Mouse (Mus musculus): Measurements from ENCODE around the gene C1qtnf9. TPM values are rescaled to one million over a fixed set of nuclear protein-coding genes. Genes with fewer than 3 reads are reported as not detected.

C1qtnf9 gene
- total and polyA plus RNA-seq, 3 experiments = not detected

- no peaks in the 10 kb centered on the region for H3K4me1 ChIP-seq (ENCODE audit: control insufficient read depth in 1 of 2, insufficient read depth in 2 of 2, low read length in 2 of 2)
- no peak overlapping the region for H3K27ac ChIP-seq (ENCODE audit: control insufficient read depth, low read depth, low read length)
- peaks cover 1 to 5% of the 10 kb centered on the region in 2 experiments; a peak in 3 of 4 replicates for H3K27me3 ChIP-seq (ENCODE audit: control insufficient read depth in 1 of 2, insufficient read depth in 2 of 2, low read length in 2 of 2)
- no peak for DNase-seq (ENCODE audit: low read depth, low spot score)
- TF ChIP-seq CTCF (IDR thresholded peaks at IDR 0.05 in 2 of 3, conservative IDR thresholded peaks at IDR 0.05 in 1 of 3; ENCODE audit: control insufficient read depth in 1 of 3, insufficient read depth in 1 of 3, low read depth in 2 of 3, low read length in 3 of 3, poor library complexity in 1 of 3, severe bottlenecking in 1 of 3) (no peak), KAT2A (conservative IDR thresholded peaks at IDR 0.05; ENCODE audit: low read depth, low read length) (no peak), RAD21 (IDR thresholded peaks at IDR 0.05; ENCODE audit: low read depth, low read length) (no peak), ZC3H11A (IDR thresholded peaks at IDR 0.05; ENCODE audit: low read depth, low read length) (no peak), BHLHE40 (IDR thresholded peaks at IDR 0.05; ENCODE audit: borderline replicate concordance, low read depth, low read length) (no peak), ELF1 (IDR thresholded peaks at IDR 0.05; ENCODE audit: low read depth, low read length) (no peak), MXI1 (IDR thresholded peaks at IDR 0.05; ENCODE audit: low read depth, low read length) (no peak), E2F4 (IDR thresholded peaks at IDR 0.05; ENCODE audit: borderline replicate concordance, low read depth, low read length) (no peak), JUND (IDR thresholded peaks at IDR 0.05; ENCODE audit: low read depth, low read length) (no peak), GABPA (IDR thresholded peaks at IDR 0.05; ENCODE audit: low read depth, low read length) (no peak), MAFK (IDR thresholded peaks at IDR 0.05; ENCODE audit: borderline replicate concordance, low read depth, low read length) (no peak), MEF2A (IDR thresholded peaks at IDR 0.05; ENCODE audit: extremely low read depth, insufficient replicate concordance, low read depth, low read length, poor library complexity, severe bottlenecking) (no peak), GATA1 (IDR thresholded peaks at IDR 0.05; ENCODE audit: low read depth, low read length) (no peak), TCF12 (IDR thresholded peaks at IDR 0.05; ENCODE audit: low read depth, low read length) (no peak), SMC3 (IDR thresholded peaks at IDR 0.05; ENCODE audit: low read depth, low read length) (no peak), POLR2AphosphoS5 (IDR thresholded peaks at IDR 0.05; ENCODE audit: borderline replicate concordance, low read depth, low read length) (no peak), TAL1 (IDR thresholded peaks at IDR 0.05; ENCODE audit: low read length) (no peak), POLR2A (IDR thresholded peaks at IDR 0.05; ENCODE audit: control insufficient read depth in 1 of 2, insufficient read depth in 1 of 2, low read depth in 1 of 2, low read length in 2 of 2, poor library complexity in 1 of 2) (no peak), MYC (IDR thresholded peaks at IDR 0.05; ENCODE audit: low read depth, low read length) (no peak), CHD2 (IDR thresholded peaks at IDR 0.05; ENCODE audit: low read length) (no peak)
- no peaks in the 10 kb centered on the region for H3K36me3 ChIP-seq (ENCODE audit: control insufficient read depth in 1 of 2, insufficient read depth in 2 of 2, low read length in 2 of 2)
- H3K9ac ChIP-seq (ENCODE audit: control insufficient read depth, low read depth, low read length, poor library complexity, severe bottlenecking) = no peak overlapping the region
- no peak overlapping the region for H3K4me3 ChIP-seq (ENCODE audit: control insufficient read depth in 1 of 2, insufficient read depth in 1 of 2, low read depth in 2 of 2, low read length in 2 of 2)
- H3K9me3 ChIP-seq (replicated peaks; ENCODE audit: insufficient read depth, low read length) = no peaks in the 10 kb centered on the region
- H3K79me2 ChIP-seq (ENCODE audit: control insufficient read depth, insufficient read depth, low read length, poor library complexity) = no peaks in the 10 kb centered on the region
Measured at GRCm38 (mm10) chr14:60764526-60764925, 3.4 kb upstream of the C1qtnf9 start.

- Histone ChIP-seq H3K4me3 (ENCODE audit: control insufficient read depth in 1 of 2, insufficient read depth in 1 of 2, low read depth in 2 of 2, low read length in 2 of 2) (no peak overlapping the region), H3K27ac (ENCODE audit: control insufficient read depth, low read depth, low read length) (no peak overlapping the region), H3K79me2 (ENCODE audit: control insufficient read depth, insufficient read depth, low read length, poor library complexity) (no peaks in the 10 kb centered on the region), H3K4me1 (ENCODE audit: control insufficient read depth in 1 of 2, insufficient read depth in 2 of 2, low read length in 2 of 2) (no peaks in the 10 kb centered on the region), H3K27me3 (ENCODE audit: control insufficient read depth in 1 of 2, insufficient read depth in 2 of 2, low read length in 2 of 2) (peaks cover 1 to 5% of the 10 kb centered on the region in 2 experiments; a peak in 3 of 4 replicates), H3K36me3 (ENCODE audit: control insufficient read depth in 1 of 2, insufficient read depth in 2 of 2, low read length in 2 of 2) (no peaks in the 10 kb centered on the region), H3K9me3 (replicated peaks; ENCODE audit: insufficient read depth, low read length) (no peaks in the 10 kb centered on the region), H3K9ac (ENCODE audit: control insufficient read depth, low read depth, low read length, poor library complexity, severe bottlenecking) (no peak overlapping the region)
- TF ChIP-seq GATA1 (IDR thresholded peaks at IDR 0.05; ENCODE audit: low read depth, low read length) (no peak), POLR2A (IDR thresholded peaks at IDR 0.05; ENCODE audit: control insufficient read depth in 1 of 2, insufficient read depth in 1 of 2, low read depth in 1 of 2, low read length in 2 of 2, poor library complexity in 1 of 2) (no peak), RCOR1 (IDR thresholded peaks at IDR 0.05; ENCODE audit: low read depth, low read length) (no peak), SMC3 (IDR thresholded peaks at IDR 0.05; ENCODE audit: low read depth, low read length) (no peak), NELFE (IDR thresholded peaks at IDR 0.05; ENCODE audit: low read depth, low read length) (no peak), E2F4 (IDR thresholded peaks at IDR 0.05; ENCODE audit: borderline replicate concordance, low read depth, low read length) (no peak), TAL1 (IDR thresholded peaks at IDR 0.05; ENCODE audit: low read length) (no peak), SIN3A (IDR thresholded peaks at IDR 0.05; ENCODE audit: low read length) (no peak), ETS1 (IDR thresholded peaks at IDR 0.05; ENCODE audit: low read depth, low read length) (no peak), BHLHE40 (IDR thresholded peaks at IDR 0.05; ENCODE audit: borderline replicate concordance, low read depth, low read length) (no peak), CHD2 (IDR thresholded peaks at IDR 0.05; ENCODE audit: low read length) (no peak), USF2 (IDR thresholded peaks at IDR 0.05; ENCODE audit: borderline replicate concordance in 1 of 2, insufficient read depth in 1 of 2, low read depth in 1 of 2, low read length in 2 of 2) (no peak)
- DNase-seq (ENCODE audit: low read depth, low spot score) = no peak
Measured at GRCm38 (mm10) chr14:60765025-60765424, 2.9 kb upstream of the C1qtnf9 start.

All from MEL (cell line).